Mouse (Mus musculus) liver, embryonic 12.5 days (tissue): Measurements from ENCODE around the gene Mcidas. TPM values are rescaled to one million over a fixed set of nuclear protein-coding genes. Genes with fewer than 3 reads are reported as not detected.

Experiments
- ATAC-seq: fragments of 200-750 bp; cut with Nextera tagmentation; 2 replicates; pipeline ENCODE4 v1.8.0; 2017; ENCODE audit warnings: moderate number of reproducible peaks, mild to moderate bottlenecking, moderate library complexity
- H3K27ac ChIP-seq: fragments of 300-500 bp; sonication (generic); 2 replicates; pipeline ENCODE4 v1.5.1; 2016; ENCODE audit warnings: mild to moderate bottlenecking
- H3K27me3 ChIP-seq: fragments of 300-500 bp; sonication (generic); replicated peaks from 2 replicates; pipeline ENCODE4 v1.6.1; 2016; ENCODE audit warnings: mild to moderate bottlenecking, moderate library complexity
- H3K36me3 ChIP-seq: fragments of 300-500 bp; sonication (generic); 2 replicates; pipeline ENCODE4 v1.6.1; 2016; ENCODE audit warnings: mild to moderate bottlenecking, moderate library complexity
- H3K4me1 ChIP-seq: fragments of 300-500 bp; sonication (generic); 2 replicates; pipeline ENCODE4 v1.6.1; 2016
- H3K4me2 ChIP-seq: fragments of 300-500 bp; sonication (generic); 2 replicates; pipeline ENCODE4 v1.6.1; 2016; ENCODE audit warnings: mild to moderate bottlenecking, moderate library complexity
- H3K4me3 ChIP-seq: fragments of 300-500 bp; sonication (generic); 2 replicates; pipeline ENCODE4 v1.5.1; 2016; ENCODE audit warnings: mild to moderate bottlenecking, moderate library complexity
- H3K9ac ChIP-seq: fragments of 300-500 bp; sonication (generic); 2 replicates; pipeline ENCODE4 v1.6.1; 2016; ENCODE audit warnings: mild to moderate bottlenecking, moderate library complexity
- H3K9me3 ChIP-seq: fragments of 300-500 bp; sonication (generic); replicated peaks from 2 replicates; pipeline ENCODE4 v1.6.1; 2016; ENCODE audit warnings: mild to moderate bottlenecking, moderate library complexity
- WGBS: fragments of 180-500 bp; shearing (Covaris S2); methylation state at CpG from one replicate; pipeline ENCODE4 v1.1.7; 2016; ENCODE audit not compliant: insufficient replicate concordance; 5-methylcytosine and 5-hydroxymethylcytosine counted together
- microRNA counts: library from miRNA; unstranded; fragments of <30 nt; microRNA quantifications from one replicate; lab custom pipeline; 2017
- microRNA-seq: library from miRNA; unstranded; fragments of <30 nt; microRNA quantifications from one replicate; pipeline ENCODE4, GENCODE M21; 2017
- polyA plus RNA-seq: library from polyadenylated mRNA; unstranded; fragments of >200 nt; fragmentation: Nextera tagmentation; extraction: Ambion mirVana; gene quantifications from 2 replicates; pipeline ENCODE4 v1.2.1, GENCODE M21; 2016

The Mcidas gene
- polyA plus RNA-seq, 1 experiment from 2014 or later: not detected

GRCm38 (mm10) chr13:113046211-113046883 is 52.7 kb downstream of the Mcidas start, which contains the start of gene Gpx8:
Gene Gpx8 (minus strand): TSS chr13:113046410.
- H3K36me3 ChIP-seq: no peaks in the 10 kb centered on the region
- H3K27me3 ChIP-seq: peaks cover 23% of the 10 kb centered on the region
- H3K27ac ChIP-seq: no peak within 1 kb of the TSS
- H3K9me3 ChIP-seq: no peaks in the 10 kb centered on the region
- H3K4me2 ChIP-seq: peak within 1 kb of the TSS; percentile 44
- ATAC-seq: no peak
- no peaks in the 10 kb centered on the region for H3K4me1 ChIP-seq
- H3K4me3 ChIP-seq: peak within 1 kb of the TSS; percentile 36
- 6% methylated on average over 21 of the region's 21 CpGs for WGBS
- no peak within 1 kb of the TSS for H3K9ac ChIP-seq

DNA sequence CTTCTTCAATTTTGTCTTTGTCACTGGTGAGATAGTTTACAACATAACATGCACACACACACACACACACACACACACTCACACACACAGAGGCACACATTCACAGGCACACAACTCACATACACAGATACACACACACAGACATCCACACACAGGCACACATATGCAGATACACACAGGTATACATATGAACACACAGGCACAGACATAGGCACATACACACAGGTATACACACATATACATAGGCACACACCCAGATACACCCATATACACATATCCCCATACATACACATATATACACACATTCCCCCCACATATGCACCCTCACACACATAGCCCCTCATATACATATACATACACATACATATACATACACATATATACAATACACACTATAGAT is 53.4 kb downstream of the Mcidas start:
- Histone ChIP-seq H3K4me1 (no peaks in the 10 kb centered on the region), H3K36me3 (no peaks in the 10 kb centered on the region), H3K27ac (no peak overlapping the region), H3K9me3 (no peaks in the 10 kb centered on the region), H3K4me2 (no peak overlapping the region), H3K4me3 (no peak overlapping the region), H3K27me3 (peaks cover 17% of the 10 kb centered on the region), H3K9ac (no peak overlapping the region)
- ATAC-seq: no peak

DNA sequence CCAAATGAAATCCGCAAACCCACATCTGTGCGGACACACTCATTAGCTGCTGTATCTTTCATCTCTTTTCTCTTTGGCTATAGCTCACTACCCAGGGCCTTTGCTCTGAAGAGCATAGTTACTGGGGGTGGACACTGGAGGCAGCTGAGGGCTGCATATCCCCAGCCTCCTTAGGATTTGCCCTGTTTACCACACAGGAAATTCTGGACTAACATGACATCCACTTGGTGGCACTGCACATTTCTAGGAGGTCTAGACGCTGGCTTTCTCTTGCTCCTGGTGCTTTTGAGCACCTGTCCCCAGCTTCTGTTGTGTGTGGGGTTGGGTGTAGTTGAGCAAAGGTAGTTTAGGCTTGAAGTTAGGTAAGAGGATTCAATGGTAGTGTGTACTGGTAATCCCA is 54.0 kb downstream of the Mcidas start:
- 67% methylated on average over 3 of the region's 3 CpGs for WGBS
- no peak overlapping the region for H3K9ac ChIP-seq
- H3K4me1 ChIP-seq: no peaks in the 10 kb centered on the region
- no peaks in the 10 kb centered on the region for H3K9me3 ChIP-seq
- peaks cover 17% of the 10 kb centered on the region for H3K27me3 ChIP-seq
- no peak for ATAC-seq
- no peak overlapping the region for H3K27ac ChIP-seq
- H3K4me2 ChIP-seq: no peak overlapping the region
- no peaks in the 10 kb centered on the region for H3K36me3 ChIP-seq
- no peak overlapping the region for H3K4me3 ChIP-seq

MicroRNAs encoded within 50 kb of the gene (microRNA counts, 519-probe panel; counts per million panel counts)
- 582 counts per million, percentile 70 among the panel's probes with 10 or more counts for microRNA mmu-miR-449a (lab: Ali Mortazavi, UCI)
- 582 counts per million, percentile 70 among the panel's probes with 10 or more counts for microRNA mmu-miR-449b (lab: Ali Mortazavi, UCI)
- microRNA mmu-miR-449c (lab: Ali Mortazavi, UCI): 582 counts per million, percentile 70 among the panel's probes with 10 or more counts

Small RNA genes within 50 kb of the gene (microRNA-seq; reads per million reads assigned to microRNA genes)
- 81.5 reads per million, percentile 46 among the genes with 10 or more reads in this experiment for gene Mir449a
- gene Mir449b: not detected
- gene Mir449c: not detected

Other genes with a start within 250 kb of the Mcidas start
- gene Plpp1, start 193.1 kb upstream of the Mcidas start, polyA plus RNA-seq: 28.6 and 30.8 TPM in 2 replicates
- gene Mtrex, start 66.4 kb upstream of the Mcidas start, polyA plus RNA-seq: 62.8 and 64.8 TPM in 2 replicates
- 17.8 and 18.3 TPM in 2 replicates for gene Dhx29, start 66.4 kb upstream of the Mcidas start, polyA plus RNA-seq
- gene Ccno, start 6.0 kb upstream of the Mcidas start, polyA plus RNA-seq: 0.11 and 0.22 TPM in 2 replicates
- gene Cdc20b, start 41.3 kb downstream of the Mcidas start, polyA plus RNA-seq: not detected in 2 replicates
- gene Gpx8, start 52.6 kb downstream of the Mcidas start, polyA plus RNA-seq: 17.3 and 17.5 TPM in 2 replicates
- not detected in 2 replicates for gene Gzma, start 107.1 kb downstream of the Mcidas start, polyA plus RNA-seq
- 1.6 and 1.8 TPM in 2 replicates for gene Esm1, start 215.8 kb downstream of the Mcidas start, polyA plus RNA-seq
- not detected in 2 replicates for gene Gzmk, start 232.1 kb downstream of the Mcidas start, polyA plus RNA-seq